In genomic region chr7:94282010-94282409, GRCm38 (mm10) we compare ENCODE assay signal across 15 mouse cellular contexts.
"Had no signal": no experiment of that assay in that cellular context is flagged by ENCODE, and none has a peak within 500 bp of the region (broad histone marks: within the 10 kb centered on the region; RNA-seq: fewer than 3 reads in every experiment).

No protein-coding gene starts in this region.

- ATAC-seq: intestine, embryonic 16.5 days had no signal

- H3K4me3 ChIP-seq: layer of hippocampus, adult 2 months; liver, embryonic 13.5 days; neural tube, embryonic 12.5 days; neural tube, embryonic 15.5 days had no signal

- H3K9ac ChIP-seq: liver, embryonic 13.5 days; neural tube, embryonic 12.5 days; neural tube, embryonic 15.5 days had no signal

- H3K4me2 ChIP-seq: liver, embryonic 13.5 days; neural tube, embryonic 12.5 days; neural tube, embryonic 15.5 days had no signal

- H3K9me3 ChIP-seq: liver, embryonic 13.5 days; neural tube, embryonic 12.5 days; neural tube, embryonic 15.5 days had no signal

- DNase-seq: kidney, adult 18-20 months; kidney, adult 9 months; kidney, postnatal 25 days; layer of hippocampus, adult 9-11 months; liver, embryonic 13.5 days; lung, adult 2 months; lung, postnatal 14 days; lung, postnatal 4 days; thymus, adult 18-20 months; thymus, postnatal 36 days had no signal

- H3K27ac ChIP-seq: kidney, postnatal 0 days; layer of hippocampus, adult 2 months; liver, embryonic 13.5 days; neural tube, embryonic 12.5 days; neural tube, embryonic 15.5 days had no signal

- H3K36me3 ChIP-seq: liver, embryonic 13.5 days; neural tube, embryonic 12.5 days; neural tube, embryonic 15.5 days had no signal

- H3K4me1 ChIP-seq: liver, embryonic 13.5 days; neural tube, embryonic 12.5 days had no signal

- H3K27me3 ChIP-seq: liver, embryonic 13.5 days; neural tube, embryonic 12.5 days; neural tube, embryonic 15.5 days had no signal
